Mouse (Mus musculus) spleen, embryonic (tissue): ENCODE measurements around the gene Pde6h.

Experiments
- CTCF ChIA-PET: fragments of 350-600 bp; sonication (Branson Sonifier 250); formaldehyde crosslinking; loops from one replicate; lab custom pipeline; 2022; lab: Charles Lee

Pde6h gene

DNA sequence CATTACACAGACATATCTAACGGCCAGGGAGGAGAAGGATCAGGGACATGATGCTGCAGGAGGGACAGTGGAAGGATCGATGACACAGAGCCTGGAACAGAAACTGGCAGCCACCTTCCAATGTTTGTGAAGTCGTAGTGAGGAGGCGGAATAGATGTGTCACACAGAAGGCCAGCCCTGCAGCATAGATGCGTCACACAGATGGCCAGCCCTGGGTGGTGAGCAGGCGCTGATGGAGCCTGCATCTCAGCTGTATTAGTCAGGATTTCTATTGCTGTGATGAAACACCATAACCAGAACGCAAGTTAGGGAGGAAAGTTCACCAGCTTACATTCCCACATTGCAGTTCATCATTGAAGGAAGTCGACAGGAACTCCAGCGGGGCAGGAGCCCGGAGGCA, 42.3 kb downstream of the Pde6h start:
- CTCF ChIA-PET: interaction anchor here (0.5 to 0.7 kb wide), 2 partner anchors 52 to 113 kb away, joined by 7 to 10 read pairs; no protein-coding TSS in a partner anchor

DNA sequence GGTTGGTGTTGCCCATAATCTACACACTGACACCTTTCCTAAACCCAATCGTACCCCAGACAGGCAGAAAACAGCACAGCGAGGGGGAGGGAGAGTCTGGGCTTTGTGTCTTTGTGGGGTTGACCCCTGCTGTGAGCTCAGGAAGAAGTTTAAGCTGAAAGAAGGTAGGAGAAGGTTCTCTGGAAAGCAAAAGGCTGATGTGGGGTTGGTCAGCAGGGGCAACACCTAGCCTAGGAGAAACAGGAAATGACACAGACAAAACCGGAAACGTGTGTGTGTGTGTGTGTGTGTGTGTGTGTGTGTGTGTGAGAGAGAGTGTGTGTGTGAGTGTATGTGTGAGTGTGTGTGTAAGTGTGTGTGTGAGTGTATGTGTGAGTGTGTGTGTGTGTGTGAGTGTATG, 43.8 kb downstream of the Pde6h start:
- CTCF ChIA-PET: interaction anchor here (0.7 to 2.0 kb wide), 7 partner anchors 23 to 280 kb away, joined by 3 to 9 read pairs (median 4); partner anchors contain the start of gene Arhgdib

DNA sequence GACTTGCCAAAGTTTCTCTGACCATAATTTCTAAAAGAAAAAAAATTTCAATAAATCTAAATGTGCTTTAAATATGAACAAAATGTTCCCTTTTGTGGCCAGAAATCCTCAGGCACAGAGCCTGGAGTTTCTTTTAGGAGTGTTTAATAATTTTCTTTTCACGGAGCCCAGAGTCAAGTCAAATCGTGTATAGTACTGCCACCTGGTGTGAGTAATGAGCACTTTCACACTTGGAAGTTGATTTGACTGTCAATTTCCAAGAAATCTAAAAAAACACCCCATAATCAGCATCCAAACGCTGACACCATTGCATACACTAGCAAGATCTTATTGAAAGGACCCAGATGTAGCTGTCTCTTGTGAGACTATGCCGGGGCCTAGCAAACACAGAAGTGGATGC, 45.2 kb downstream of the Pde6h start:
- CTCF ChIA-PET: interaction anchor here (1.1 to 1.3 kb wide), 3 partner anchors 40 to 49 kb away, joined by 3 to 13 read pairs (median 4); no protein-coding TSS in a partner anchor

DNA sequence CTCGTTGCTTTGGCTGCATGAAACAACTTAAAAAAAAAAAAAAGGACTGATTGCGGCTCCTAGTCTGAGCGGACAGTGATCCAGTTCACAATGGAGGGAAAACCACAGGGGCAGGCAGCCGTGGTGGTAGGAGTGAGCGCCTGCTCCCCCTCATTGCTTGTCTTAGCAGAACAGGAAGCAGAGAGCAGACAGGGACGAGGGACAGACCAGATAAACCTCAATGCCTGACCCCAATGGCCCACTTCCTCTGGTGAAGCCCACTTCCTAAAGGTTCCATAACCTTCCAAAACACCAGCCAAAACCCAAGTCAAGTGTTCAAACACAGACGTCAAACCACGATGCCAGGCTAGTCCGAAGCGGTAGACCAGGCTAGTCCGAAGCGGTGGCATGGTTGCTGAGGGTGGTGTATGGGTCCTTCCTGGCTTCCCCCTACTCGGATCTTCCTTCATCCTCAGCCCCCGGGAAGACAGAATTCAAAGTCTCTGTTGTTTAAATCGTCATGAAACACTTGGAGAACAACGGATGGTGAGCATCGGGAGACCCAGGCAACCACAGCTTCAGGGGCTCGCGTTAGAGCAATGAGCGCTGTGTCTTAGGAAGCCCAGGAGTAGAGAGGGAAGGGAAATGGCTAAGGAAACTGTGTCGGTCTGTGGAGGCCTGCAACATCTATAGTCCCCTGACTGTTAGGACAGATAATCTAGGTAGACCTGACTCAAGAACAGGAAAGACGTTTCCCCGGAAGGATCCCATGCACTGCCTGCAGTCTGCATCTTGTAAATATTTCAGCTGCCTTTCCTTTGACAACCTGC, 55.8 kb downstream of the Pde6h start:
- CTCF ChIA-PET: interaction anchor here (0.9 kb wide), 1 partner anchor 124 kb away, joined by 4 read pairs; no protein-coding TSS in a partner anchor

DNA sequence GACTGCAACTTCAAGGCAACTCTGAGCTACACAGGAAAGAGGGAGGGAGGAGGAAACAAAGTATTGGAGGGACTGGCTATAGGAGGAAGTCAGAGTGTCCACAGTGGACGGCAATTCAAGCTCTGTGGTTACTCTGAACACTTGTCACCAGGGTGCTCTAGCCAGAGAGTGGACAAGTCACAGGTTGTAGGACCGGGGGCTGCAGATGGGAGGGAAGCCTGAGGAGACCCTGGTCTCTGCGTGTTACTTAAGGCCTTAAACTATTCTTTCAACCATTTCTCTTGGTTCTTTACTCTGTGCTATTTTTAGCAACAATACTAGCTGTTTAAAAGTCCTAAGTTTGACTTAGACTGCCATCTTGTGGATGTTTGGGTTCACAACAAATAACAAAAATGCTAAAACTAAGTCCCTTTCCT, 56.7 kb downstream of the Pde6h start:
- CTCF ChIA-PET: interaction anchor here (0.5 to 0.9 kb wide), 2 partner anchors 125 to 264 kb away, joined by 3 to 4 read pairs; no protein-coding TSS in a partner anchor

DNA sequence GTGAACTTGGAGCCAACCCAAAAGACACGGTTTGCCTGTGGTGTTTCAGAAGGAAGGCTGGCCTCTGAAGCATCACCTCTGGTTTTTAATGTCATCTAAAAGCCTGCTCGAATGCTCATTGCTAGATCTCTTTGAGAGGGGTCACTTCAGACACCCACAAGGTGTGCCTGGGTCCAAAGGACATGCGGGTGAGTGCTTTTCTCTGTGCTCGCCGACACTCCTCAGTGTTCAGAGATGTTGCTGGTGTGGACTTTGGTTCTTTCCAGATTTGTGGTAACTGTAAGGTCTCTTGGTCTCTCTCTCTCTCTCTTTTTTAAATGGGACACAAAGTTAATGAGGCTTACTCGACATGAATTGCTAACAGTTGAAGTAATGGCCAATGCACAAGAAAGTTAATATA, 58.9 kb downstream of the Pde6h start:
- CTCF ChIA-PET: no interaction called here

DNA sequence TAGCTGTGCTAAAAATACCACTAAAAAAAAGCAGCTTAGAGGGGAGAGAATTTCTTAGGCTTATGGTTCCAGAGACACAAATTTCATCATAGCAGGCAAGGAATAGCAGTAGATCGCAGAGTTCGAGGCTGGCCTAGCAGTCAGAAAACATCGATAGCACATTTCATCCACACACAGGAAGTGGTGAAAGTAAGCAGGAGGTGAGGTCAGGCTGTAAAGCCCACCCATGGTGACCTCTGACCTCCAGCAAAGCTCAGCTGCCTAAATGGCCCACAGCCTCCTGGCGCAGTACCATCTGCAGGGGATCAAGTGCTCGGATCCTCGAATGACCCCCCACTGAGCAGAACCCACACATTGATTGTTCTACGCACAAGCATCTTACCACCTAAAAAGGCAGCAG, 59.6 kb downstream of the Pde6h start:
- CTCF ChIA-PET: no interaction called here

DNA sequence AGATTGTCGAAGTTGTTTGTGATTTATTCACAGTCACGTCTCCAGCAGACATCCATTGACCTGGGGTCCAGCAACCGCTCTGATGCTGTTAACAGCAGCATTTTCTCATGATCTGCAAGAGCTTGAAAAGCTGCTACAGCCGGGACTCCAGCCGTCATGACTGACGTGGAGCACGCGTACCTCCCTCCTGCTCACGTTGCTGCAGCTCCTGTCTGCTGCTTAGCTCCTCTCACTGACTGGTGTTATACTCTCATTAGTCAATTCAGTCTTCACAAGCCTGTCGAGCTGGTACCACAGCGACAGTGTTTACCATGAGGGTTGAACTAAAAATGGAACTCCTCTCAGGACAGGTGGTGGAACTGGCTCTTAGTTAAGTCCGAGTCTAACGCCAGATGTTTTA, 62.4 kb downstream of the Pde6h start:
- CTCF ChIA-PET: no interaction called here

DNA sequence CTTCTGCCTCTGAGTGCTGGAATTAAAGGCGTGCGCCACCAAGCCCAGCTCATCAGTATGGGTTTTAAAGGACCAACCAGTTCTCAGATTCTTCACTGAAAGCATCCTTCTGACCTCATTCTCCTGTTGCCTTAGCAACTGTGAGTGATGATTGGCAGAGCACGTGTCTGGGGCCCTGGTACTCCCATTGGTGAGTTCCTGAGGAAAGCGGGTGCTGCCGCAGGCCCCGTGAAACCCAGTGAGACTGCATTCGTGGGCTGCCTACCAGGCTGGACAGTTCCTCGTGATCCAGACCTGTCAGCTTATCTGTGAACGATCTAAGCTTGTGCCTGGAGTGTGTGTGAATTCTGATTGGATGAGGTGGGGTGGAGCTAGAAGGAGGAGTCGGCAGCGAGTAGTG, 63.1 kb downstream of the Pde6h start:
- CTCF ChIA-PET: no interaction called here

DNA sequence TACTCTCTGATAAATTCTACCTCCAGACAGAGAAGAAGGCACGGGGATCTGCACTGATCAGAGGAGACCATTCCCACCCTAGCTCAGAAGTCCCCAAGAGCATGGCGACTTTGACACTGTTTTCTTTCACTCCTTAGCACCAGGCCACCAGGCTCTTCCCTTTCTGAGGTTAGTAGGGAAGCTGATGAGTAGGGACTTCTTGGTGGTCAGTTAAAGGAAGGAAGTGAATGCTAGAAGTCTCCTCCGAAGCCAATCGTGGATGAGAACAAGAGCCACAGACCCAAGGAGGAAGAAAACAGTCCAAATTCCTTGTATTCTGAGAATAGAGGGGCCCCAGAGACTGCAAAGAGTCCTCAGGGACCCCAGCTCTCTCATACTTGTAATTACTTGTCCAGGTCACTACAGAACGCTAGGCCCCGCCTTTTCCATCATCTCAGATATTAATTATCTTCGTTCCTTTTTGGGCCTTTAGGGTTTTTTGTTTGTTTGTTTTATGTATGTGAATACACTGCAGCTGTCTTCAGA, 65.0 kb downstream of the Pde6h start:
- CTCF ChIA-PET: no interaction called here

DNA sequence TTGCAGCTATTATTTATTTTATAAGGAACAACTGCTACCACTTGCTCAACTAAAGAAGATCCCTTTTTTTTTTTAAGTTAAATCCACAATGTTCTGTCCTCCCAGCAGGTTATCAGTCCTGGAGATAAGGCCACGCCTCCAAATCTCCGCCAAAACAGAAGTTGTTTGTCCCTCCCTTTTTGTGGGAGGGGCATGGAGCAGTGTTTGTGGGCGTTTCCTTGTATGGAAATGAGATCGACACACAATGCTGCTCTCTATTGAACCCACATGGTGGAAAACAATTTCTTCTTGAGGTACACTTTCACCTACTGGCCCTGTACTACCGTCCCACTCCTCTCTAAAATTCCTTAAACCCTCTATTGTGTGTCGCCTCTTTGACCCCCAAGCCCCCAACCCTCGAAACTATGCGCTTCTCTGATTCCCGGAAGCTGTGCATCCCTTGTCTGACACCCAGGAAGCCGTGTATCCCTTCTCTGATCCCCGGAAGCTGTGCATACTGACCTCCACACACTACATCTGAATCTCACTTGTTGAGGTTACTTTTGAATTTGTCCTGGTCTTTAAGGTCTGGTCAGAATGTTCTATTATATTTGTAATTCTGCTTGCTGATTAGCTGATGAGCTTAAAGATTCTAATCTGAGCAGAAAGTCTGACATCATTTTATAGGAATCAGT, 66.3 kb downstream of the Pde6h start:
- CTCF ChIA-PET: no interaction called here

DNA sequence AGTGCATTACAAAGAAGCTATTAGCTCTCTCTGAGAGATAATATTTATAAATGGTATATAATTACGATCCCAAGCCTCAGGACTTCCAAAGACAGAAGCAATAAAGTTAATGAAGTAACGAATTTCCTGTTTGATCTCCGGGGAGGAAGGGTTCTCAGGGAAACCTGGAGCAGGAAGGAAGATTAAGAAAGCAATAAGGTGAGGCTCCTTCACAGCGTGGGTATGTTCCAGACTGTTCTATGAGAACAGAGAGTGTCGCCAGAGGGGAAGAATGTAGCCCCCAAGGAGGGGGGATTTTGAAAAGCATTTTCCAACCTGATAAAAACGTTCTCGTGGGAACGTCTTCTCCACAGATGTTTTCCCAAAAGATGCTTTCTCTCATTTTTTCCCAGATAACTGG, 66.9 kb downstream of the Pde6h start:
- CTCF ChIA-PET: no interaction called here

DNA sequence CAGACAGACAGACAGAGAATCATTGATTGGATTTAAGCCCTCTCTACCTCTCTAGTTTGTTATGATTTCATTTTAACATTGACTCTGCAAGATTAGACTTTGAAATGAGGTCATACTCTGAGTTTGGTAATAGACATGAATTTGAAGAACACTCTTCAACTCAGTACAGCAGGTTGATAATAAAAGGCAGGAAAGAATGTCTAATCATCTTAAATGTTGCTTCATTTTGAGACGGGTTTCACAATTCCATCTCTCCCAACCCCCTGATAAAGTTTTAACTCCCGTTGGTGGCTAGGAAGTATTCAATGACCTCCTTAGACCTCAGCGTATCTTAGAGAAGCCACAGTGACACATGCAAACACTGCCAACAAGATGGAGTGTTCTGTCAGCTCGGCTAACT, 69.9 kb downstream of the Pde6h start:
- CTCF ChIA-PET: no interaction called here

DNA sequence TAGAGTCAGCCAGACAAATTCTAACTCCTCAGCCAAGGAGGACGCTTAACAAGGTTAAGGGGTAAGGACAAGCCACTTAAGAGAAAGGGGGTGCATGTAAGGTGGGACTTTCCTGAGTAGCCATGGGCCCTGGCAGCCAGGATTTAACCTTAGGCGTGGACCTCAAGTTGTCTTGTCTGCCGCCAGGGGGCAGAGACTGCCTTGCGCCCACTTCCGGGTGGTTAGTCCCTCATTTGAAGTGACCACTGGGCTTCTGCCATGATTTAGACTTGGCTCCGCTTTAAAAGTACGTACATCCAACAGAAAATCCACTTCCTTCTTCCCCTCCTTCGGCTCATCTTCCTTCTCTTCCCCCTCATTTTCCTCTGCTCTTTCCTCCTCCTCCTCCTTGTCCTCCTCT, 71.9 kb downstream of the Pde6h start:
- CTCF ChIA-PET: no interaction called here

DNA sequence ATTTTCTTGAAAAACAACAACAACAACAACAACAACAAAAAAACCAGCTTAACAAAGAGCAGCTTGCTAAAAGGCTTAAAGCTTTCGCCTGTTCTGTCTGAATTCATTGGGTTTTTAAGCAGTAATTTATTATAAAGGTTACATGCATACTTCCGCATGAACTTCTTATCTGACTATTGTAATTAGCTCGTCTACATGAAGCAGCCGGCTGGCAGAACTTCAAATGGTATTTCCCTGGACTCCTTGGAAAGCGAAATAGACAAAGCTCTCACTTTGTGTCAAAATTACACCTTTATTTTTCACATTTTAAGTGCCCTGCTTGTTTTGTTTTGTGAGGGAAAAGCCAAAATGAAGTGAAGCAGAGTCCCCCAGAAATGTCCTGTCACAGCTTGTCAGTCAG, 72.7 kb downstream of the Pde6h start:
- CTCF ChIA-PET: no interaction called here

DNA sequence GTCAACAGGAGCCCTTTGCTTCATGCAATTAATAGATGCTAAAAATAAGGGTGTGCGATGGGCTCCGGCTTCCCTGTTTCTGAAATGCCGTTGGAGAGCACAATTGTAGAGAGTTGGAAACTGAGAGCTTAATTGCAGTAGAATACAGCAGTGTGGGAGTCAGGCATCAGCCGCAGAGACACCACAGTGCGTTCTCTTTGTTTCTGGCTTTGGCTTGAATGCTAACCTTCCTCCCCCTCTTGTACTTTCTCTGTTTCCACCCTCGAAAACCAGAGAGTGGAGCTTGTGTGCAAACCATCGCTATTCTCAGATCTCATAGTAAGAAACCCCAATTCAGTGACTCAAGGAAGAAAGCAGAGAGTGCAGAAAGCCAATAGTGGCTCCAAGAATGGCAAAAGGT, 74.5 kb downstream of the Pde6h start:
- CTCF ChIA-PET: no interaction called here

DNA sequence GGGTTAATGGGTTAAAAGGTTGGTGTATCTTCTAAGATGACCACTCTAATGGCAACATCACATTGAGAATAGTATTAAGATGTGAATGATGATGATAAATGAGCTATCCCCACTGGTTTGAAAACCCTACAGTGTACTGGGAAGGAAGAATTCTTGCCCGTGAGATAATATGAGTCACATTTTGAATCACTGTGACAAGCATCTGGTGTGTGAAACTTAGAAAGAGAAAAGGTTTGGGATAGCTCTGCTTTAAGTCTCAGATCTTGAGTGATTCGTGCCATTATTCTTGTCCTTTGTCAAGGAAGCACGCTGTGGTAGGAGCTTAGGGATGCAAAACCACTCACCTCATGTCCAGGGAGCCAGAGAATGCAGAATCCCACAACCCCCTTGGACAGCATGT, 75.4 kb downstream of the Pde6h start:
- CTCF ChIA-PET: no interaction called here

DNA sequence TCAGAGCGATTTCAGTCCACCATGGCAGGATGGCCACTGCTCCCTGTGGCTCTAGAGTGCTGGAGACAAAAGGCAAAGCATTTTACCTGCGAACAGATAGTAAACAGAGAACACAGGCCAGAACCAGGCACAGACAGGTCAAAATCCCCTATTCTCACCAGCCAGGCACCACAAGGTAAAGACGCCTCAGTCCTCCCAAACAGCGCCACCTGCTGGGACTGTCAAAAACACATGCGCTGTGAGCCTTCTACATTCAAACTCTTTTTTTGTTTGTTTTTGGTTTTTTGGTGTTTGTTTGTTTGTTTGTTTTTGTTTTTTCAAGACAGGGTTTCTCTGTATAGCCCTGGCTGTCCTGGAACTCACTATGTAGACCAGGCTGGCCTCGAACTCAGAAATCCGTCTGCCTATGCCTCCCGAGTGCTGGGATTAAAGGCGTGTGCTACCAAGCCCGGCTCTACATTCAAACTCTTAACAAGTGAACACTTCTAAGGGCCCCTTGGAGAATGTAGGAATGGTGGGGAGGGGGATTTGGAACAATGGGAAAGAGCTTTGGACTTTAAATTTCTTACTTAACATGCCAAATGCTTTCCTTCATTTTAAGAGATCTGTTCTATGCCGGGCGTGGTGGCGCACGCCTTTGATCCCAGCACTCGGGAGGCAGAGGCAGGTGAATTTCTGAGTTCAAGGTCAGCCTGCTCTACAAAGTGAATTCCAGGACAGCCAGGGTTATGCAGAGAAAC, 76.2 kb downstream of the Pde6h start:
- CTCF ChIA-PET: no interaction called here

DNA sequence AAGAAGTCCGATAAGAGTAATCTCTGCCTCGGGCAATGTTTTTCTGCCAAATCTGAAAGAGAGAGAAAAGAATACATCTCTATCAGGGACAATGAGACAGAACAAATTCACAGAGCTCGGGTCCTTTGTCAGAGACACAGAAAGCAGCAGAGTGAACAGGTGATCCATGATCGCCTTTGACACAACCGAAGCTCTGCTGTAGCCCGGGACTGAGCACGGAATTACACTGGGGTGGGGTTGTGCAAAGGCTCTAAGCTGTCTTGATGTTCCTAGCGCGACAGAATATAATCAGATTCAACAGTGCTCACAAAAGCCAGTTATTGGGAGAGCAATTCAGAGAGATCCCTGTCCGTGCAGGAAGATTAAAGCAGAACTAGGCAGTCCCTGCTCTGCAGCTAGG, 77.1 kb downstream of the Pde6h start:
- CTCF ChIA-PET: interaction anchor here (0.6 to 0.8 kb wide), 2 partner anchors 30 to 471 kb away, joined by 4 to 12 read pairs; no protein-coding TSS in a partner anchor

DNA sequence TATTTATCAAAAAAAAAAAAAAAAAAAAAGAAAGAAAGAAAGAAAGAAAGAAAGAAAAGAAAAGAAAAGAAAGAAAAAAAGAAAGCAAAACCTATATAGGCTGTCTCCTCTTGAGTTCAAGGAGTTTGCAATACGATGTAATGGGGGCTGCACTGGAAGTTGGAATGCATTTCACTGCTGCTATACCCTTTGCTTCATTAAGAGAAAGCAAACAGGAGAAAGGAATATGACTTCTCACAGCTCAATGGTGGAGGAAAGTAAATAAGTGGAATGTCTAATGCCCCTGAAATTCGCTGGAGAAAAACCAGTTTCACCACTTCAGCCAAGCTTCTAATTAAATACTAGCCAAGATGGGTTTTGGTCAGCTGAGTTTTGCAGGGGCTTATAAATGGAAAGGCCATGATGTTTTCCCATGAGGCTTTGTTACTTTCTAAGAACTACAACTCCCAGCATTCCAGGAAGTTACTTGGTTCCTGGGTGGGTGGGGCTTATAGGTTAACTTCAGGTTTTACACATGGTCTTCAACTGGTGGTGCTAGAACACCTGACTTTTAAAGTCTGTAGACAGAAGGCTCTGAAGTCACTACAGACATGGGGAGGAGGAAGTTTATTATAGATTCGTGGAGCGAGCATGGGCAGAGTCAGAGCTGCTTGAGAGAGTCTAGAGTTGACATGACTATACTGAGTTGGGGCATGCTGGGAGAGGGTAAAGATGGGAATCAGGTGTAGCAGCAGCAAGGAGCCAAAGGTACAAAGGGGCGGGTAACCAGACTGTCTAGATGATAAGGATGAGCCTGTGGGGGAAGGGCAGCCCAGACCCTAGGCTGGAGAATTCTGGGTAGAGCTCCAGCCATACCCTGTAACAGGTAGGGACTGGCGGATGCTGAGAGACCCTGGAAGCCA, 77.9 kb downstream of the Pde6h start:
- CTCF ChIA-PET: no interaction called here

DNA sequence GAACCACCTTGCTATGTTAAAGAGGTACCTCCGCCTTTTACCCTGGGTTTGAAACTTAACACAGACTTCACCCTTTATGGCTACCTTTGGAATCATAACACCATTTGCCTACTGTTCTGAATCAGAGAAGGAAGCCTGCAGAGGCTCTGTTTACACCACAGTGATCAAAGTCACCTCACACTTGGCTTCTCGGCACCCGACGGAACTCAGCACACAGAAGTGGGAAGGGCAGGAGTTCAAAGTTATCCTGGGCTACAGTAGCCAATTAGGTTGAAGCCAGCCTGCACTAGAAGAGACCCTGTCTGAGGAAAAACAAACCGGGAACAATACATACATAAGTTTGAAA, 78.5 kb downstream of the Pde6h start:
- CTCF ChIA-PET: interaction anchor here (0.8 kb wide), 1 partner anchor 601 kb away, joined by 17 read pairs; no protein-coding TSS in a partner anchor
